In genomic region chr2:51262506-51262905, GRCm38 (mm10) we compare ENCODE assay signal across 25 mouse cellular contexts.
"Had no signal": no experiment of that assay in that cellular context is flagged by ENCODE, and none has a peak within 500 bp of the region (broad histone marks: within the 10 kb centered on the region; RNA-seq: fewer than 3 reads in every experiment).

No protein-coding gene starts in this region.

- H3K4me1 ChIP-seq: forebrain, embryonic 12.5 days; forebrain, embryonic 13.5 days; forebrain, embryonic 15.5 days had no signal

- H3K9ac ChIP-seq: embryonic facial prominence, embryonic 12.5 days; embryonic facial prominence, embryonic 13.5 days; embryonic facial prominence, embryonic 15.5 days; forebrain, embryonic 12.5 days; forebrain, embryonic 13.5 days; forebrain, embryonic 15.5 days; forebrain, postnatal 0 days had no signal

- H3K4me2 ChIP-seq: embryonic facial prominence, embryonic 12.5 days; embryonic facial prominence, embryonic 13.5 days; embryonic facial prominence, embryonic 15.5 days; forebrain, embryonic 12.5 days; forebrain, embryonic 13.5 days; forebrain, embryonic 15.5 days had no signal

- H3K27ac ChIP-seq: embryonic facial prominence, embryonic 10.5 days; embryonic facial prominence, embryonic 12.5 days; embryonic facial prominence, embryonic 13.5 days; embryonic facial prominence, embryonic 15.5 days; forebrain, embryonic 10.5 days; forebrain, embryonic 12.5 days; forebrain, embryonic 13.5 days; forebrain, embryonic 15.5 days; gastrocnemius, adult 2 months; heart, adult 2 months had no signal

- ATAC-seq: forebrain, embryonic 13.5 days; forebrain, embryonic 14.5 days; forebrain, embryonic 15.5 days; forebrain, embryonic 16.5 days; forebrain, postnatal 0 days had no signal

- H3K36me3 ChIP-seq: embryonic facial prominence, embryonic 10.5 days; embryonic facial prominence, embryonic 12.5 days; embryonic facial prominence, embryonic 13.5 days; embryonic facial prominence, embryonic 15.5 days; forebrain, embryonic 10.5 days; forebrain, embryonic 12.5 days; forebrain, embryonic 15.5 days had no signal

- H3K4me3 ChIP-seq: embryonic facial prominence, embryonic 10.5 days; embryonic facial prominence, embryonic 12.5 days; embryonic facial prominence, embryonic 13.5 days; embryonic facial prominence, embryonic 15.5 days; erythroblast, embryonic 14.5 days; forebrain, embryonic 10.5 days; forebrain, embryonic 12.5 days; forebrain, embryonic 13.5 days; forebrain, embryonic 15.5 days; gastrocnemius, adult 2 months; heart, adult 2 months had no signal

- H3K27me3 ChIP-seq: embryonic facial prominence, embryonic 12.5 days; embryonic facial prominence, embryonic 13.5 days; embryonic facial prominence, embryonic 15.5 days; forebrain, embryonic 12.5 days; forebrain, embryonic 13.5 days; forebrain, embryonic 15.5 days had no signal

- DNase-seq: cerebellum, adult 18-20 months; cerebellum, adult 2 months; cerebellum, adult 8-10 months; cerebellum, postnatal 36 days; embryo, embryonic 11 days; forebrain, postnatal 0 days; gastrocnemius, adult 2 months; gastrocnemius, postnatal 10 days; gastrocnemius, postnatal 14 days; gastrocnemius, postnatal 25 days; gastrocnemius, postnatal 36 days; heart, adult 11 months; heart, adult 18-20 months; heart, adult 2 months had no signal

- H3K9me3 ChIP-seq: embryonic facial prominence, embryonic 10.5 days; embryonic facial prominence, embryonic 12.5 days; embryonic facial prominence, embryonic 13.5 days; embryonic facial prominence, embryonic 15.5 days; forebrain, embryonic 10.5 days; forebrain, embryonic 12.5 days; forebrain, embryonic 13.5 days; forebrain, embryonic 15.5 days had no signal
